Mouse (Mus musculus): ENCODE data around the gene Lhx6.

GRCm38 (mm10) chr2:36089190-36089589 is 16.0 kb downstream of the Lhx6 start:
- no peak for TF ChIP-seq CTCF (IDR thresholded peaks at IDR 0.05; ENCODE audit: borderline replicate concordance, insufficient read depth, low read length)
- no peak for TF ChIP-seq POLR2A (IDR thresholded peaks at IDR 0.05; ENCODE audit: low read depth, low read length)
